In genomic region chr3:60638530-60638929, GRCm38 (mm10) we compare ENCODE assay signal across 10 mouse cellular contexts.
"Had no signal": no experiment of that assay in that cellular context is flagged by ENCODE, and none has a peak within 500 bp of the region (broad histone marks: within the 10 kb centered on the region; RNA-seq: fewer than 3 reads in every experiment).

No protein-coding gene starts in this region.

- H3K27me3 ChIP-seq: hindbrain, embryonic 15.5 days; liver, embryonic 15.5 days; midbrain, embryonic 13.5 days; neural tube, embryonic 15.5 days had no signal

- H3K4me1 ChIP-seq: hindbrain, embryonic 15.5 days; limb, embryonic 10.5 days; liver, embryonic 15.5 days; midbrain, embryonic 13.5 days; neural tube, embryonic 15.5 days had no signal

- H3K27ac ChIP-seq: hindbrain, embryonic 15.5 days; left cerebral cortex, adult 2 months; limb, embryonic 10.5 days; liver, embryonic 15.5 days; midbrain, embryonic 13.5 days; neural tube, embryonic 15.5 days had no signal

- H3K9me3 ChIP-seq: hindbrain, embryonic 15.5 days; limb, embryonic 10.5 days; liver, embryonic 15.5 days; midbrain, embryonic 13.5 days; neural tube, embryonic 15.5 days had no signal

- H3K4me2 ChIP-seq: hindbrain, embryonic 15.5 days; liver, embryonic 11.5 days; liver, embryonic 15.5 days; midbrain, embryonic 13.5 days; neural tube, embryonic 15.5 days had no signal

- H3K36me3 ChIP-seq: hindbrain, embryonic 15.5 days; limb, embryonic 10.5 days; liver, embryonic 15.5 days; midbrain, embryonic 13.5 days; neural tube, embryonic 15.5 days had no signal

- H3K4me3 ChIP-seq: hindbrain, embryonic 15.5 days; left cerebral cortex, adult 2 months; limb, embryonic 10.5 days; liver, embryonic 15.5 days; midbrain, embryonic 13.5 days; neural tube, embryonic 15.5 days had no signal

- DNase-seq: right cerebral cortex, adult 18-20 months; right cerebral cortex, postnatal 25 days; thymus, postnatal 4 days had no signal

- ATAC-seq: midbrain, embryonic 13.5 days had no signal

- H3K9ac ChIP-seq: hindbrain, embryonic 15.5 days; liver, embryonic 15.5 days; midbrain, embryonic 13.5 days; neural tube, embryonic 15.5 days had no signal
